Mouse (Mus musculus) adrenal gland, adult 10 weeks (tissue): Measurements from ENCODE around the gene Olfr702. TPM values are rescaled to one million over a fixed set of nuclear protein-coding genes. Genes with fewer than 3 reads are reported as not detected.

Experiments used
- polyA plus RNA-seq: library from polyadenylated mRNA; stranded (reverse); fragments of 350-450 nt; fragmentation: Illumina TruSeq; extraction: RNeasy Lipid Tissue Mini Kit (QIAGEN cat#74804); gene quantifications from one replicate; pipeline ENCODE4 v1.2.3, GENCODE M21; 2014; ENCODE audit warnings: low read depth, low replicate concordance

Olfr702 gene
- not detected for polyA plus RNA-seq

DNA sequence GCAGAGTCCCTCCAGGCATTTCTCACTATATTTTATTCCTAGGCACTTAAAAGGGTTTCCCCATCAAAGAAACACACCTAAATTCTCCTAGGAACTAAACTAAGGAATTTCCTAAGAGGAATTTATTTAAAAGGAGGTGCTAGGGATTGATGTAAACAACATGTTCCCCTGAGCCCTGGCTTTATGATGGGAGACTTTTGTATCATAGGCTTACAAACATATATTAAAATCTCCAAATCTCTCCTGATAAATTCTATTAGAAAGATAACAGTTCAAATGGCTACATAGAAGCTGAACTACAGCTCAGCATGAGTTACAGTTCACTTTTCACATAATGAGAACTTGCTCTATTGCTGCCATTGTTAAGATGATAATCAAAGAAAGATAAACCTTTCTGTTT is at the start of gene Olfr702:
Gene Olfr702, minus strand, starts transcription at position 101 of the 400 bp plus-strand sequence.

DNA sequence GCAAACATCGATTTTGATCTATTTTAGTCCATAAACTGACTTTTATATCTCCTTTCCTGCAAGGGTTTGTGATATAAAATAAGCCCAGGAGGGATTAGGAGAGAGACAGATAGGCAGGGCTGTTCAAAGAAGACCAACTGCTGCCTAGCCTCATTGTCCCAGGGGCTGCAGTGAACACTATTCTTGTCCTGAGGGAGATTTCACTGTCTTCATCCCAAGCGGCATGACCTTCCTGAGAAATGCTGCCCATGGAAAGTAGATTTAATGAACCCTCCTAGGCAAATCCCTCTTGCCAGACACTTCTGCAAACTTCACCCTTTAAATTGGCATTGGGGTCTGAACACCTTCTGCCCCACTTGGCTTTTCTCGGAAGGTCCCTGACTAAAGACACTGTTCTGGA is 43.1 kb upstream of the Olfr702 start, which contains the start of gene Olfr705:
Gene Olfr705, minus strand, starts transcription at position 101 of the 400 bp plus-strand sequence.

DNA sequence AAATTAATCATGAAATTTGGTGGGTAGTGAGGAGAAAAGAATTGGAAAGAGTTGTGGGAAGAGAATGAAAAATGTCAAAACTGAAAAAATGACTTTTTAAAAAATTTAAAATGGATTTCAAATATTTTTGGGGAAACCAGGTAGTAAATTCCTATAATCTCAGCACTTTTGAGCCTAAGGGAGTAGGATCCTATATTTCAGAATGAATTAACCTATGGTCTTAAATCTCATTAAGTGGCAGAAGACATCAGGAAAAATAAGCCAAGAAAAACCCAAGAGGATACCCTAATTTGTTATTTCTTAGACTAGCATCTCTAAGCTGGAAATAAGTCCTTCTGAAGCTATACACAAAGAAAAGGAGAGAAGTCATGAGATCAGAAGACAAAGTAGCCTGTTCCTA is 29.2 kb upstream of the Olfr702 start, which contains the start of gene Olfr704:
Gene Olfr704, plus strand, starts transcription at position 301 of the 400 bp plus-strand sequence.

DNA sequence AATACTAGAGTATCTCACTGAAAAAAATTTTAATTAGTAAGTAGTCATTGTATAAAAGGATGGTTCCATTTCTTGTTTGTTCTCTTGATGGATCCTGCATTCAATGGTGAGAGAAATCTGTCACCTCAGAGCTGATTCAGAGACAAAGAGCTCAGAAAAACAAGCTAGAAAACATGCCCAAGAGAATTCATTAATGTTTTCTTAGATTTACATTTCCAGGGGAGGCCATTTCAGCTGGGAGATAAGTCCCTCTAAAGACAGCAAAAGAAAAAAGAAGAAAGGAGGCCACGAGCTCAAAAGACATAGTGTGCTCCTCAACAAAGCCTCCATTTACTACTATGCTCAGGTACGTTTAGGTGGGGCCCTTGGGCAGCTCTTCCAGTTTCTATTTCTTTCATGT is 9.4 kb upstream of the Olfr702 start, which contains the start of gene Olfr703:
Gene Olfr703, plus strand, starts transcription at position 301 of the 400 bp plus-strand sequence.

DNA sequence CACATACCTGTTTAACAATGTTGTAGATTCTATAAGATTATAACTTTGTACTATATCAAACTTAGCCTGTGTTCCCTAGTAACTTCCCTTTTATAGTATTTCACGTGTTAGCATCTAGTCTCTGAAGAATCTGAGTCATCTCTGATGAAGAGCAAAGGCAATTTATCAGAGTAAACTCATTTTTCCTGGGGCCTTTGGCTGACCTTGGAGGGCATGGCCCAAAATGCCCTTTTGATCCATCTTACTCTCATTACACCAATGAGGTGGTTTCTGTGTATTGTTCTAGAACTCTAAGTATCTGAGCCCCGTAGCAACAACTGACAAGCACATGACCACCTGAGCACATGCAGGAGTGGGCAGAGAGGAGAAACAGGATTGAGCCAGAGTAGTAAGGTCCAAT is 19.9 kb downstream of the Olfr702 start, which contains the start of gene Olfr701:
Gene Olfr701, plus strand, starts transcription at position 301 of the 400 bp plus-strand sequence.

DNA sequence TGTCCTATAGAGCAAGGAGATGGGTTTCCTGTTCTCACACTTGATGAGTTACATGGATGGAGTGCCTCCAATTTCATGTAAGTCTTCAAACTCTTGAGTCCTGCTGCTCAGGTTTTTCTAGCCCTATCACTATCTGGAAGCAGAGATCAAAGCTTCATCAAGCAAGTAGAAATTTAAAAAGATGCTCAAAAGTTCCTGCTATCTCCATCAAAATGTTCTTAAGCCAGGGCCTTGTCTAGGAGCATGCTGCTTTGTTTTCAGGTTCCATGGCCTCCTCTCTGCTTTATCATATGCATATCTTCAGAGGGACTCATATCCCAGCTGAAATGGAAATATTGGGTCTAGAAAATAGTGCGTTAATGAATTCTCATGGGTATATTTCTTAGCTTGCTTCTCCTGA is 25.0 kb downstream of the Olfr702 start, which contains the start of gene Olfr700:
Gene Olfr700, minus strand, starts transcription at position 101 of the 400 bp plus-strand sequence.

DNA sequence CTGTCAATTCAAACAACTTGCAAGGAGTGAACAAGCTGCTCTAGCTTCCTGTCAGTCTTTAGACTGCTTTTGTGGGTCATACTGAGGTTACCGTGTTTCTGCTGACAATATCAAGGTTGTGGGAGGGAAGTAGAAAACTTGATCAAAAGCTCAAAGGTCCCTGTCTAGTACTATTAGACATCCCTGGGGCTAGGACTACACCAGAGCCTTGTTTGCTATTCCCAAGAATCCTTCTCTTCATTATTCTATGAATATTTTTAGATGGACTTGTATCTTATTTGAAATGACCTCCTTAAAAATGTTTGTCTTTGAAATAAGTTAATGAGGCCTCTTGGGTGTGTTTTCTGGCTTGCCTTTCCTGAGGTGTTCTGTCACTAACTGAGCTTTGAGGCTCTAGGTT is 40.6 kb downstream of the Olfr702 start, which contains the start of gene Olfr699:
Gene Olfr699, minus strand, starts transcription at position 101 of the 400 bp plus-strand sequence.

Other genes starting within 250 kb of the Olfr702 start
- not detected for gene Olfr693, start 153.3 kb downstream of the Olfr702 start, polyA plus RNA-seq
- gene Olfr694, start 142.1 kb downstream of the Olfr702 start, polyA plus RNA-seq: not detected
- not detected for gene Olfr695, start 117.5 kb downstream of the Olfr702 start, polyA plus RNA-seq
- gene Olfr697, start 91.5 kb downstream of the Olfr702 start, polyA plus RNA-seq: not detected
- not detected for gene Olfr698, start 78.5 kb downstream of the Olfr702 start, polyA plus RNA-seq
- gene Olfr699, start 40.7 kb downstream of the Olfr702 start, polyA plus RNA-seq: not detected
- not detected for gene Olfr700, start 25.1 kb downstream of the Olfr702 start, polyA plus RNA-seq
- gene Olfr701, start 19.8 kb downstream of the Olfr702 start, polyA plus RNA-seq: not detected
- gene Olfr703, start 9.5 kb upstream of the Olfr702 start, polyA plus RNA-seq: not detected
- not detected for gene Olfr704, start 29.3 kb upstream of the Olfr702 start, polyA plus RNA-seq
- not detected for gene Olfr705, start 43.0 kb upstream of the Olfr702 start, polyA plus RNA-seq
- gene Olfr706, start 54.3 kb upstream of the Olfr702 start, polyA plus RNA-seq: not detected
- gene Olfr707, start 67.3 kb upstream of the Olfr702 start, polyA plus RNA-seq: not detected
- not detected for gene Olfr1532-ps1, start 74.1 kb upstream of the Olfr702 start, polyA plus RNA-seq
- not detected for gene Olfr709-ps1, start 98.3 kb upstream of the Olfr702 start, polyA plus RNA-seq
- not detected for gene Olfr710, start 114.4 kb upstream of the Olfr702 start, polyA plus RNA-seq
- gene Olfr6, start 130.0 kb upstream of the Olfr702 start, polyA plus RNA-seq: not detected
- not detected for gene Olfr711, start 141.6 kb upstream of the Olfr702 start, polyA plus RNA-seq
- not detected for gene Olfr2, start 172.2 kb upstream of the Olfr702 start, polyA plus RNA-seq
- gene Olfr713, start 197.3 kb upstream of the Olfr702 start, polyA plus RNA-seq: not detected
- not detected for gene Olfr714, start 237.1 kb upstream of the Olfr702 start, polyA plus RNA-seq